Mouse (Mus musculus) neutrophil, adult 65 days (primary cell): ENCODE results near the gene Vmn2r35. TPM values are rescaled to one million over a fixed set of nuclear protein-coding genes. Genes with fewer than 3 reads are reported as not detected.

Experiments used
- total RNA-seq: library from RNA; stranded (reverse); gene quantifications from 2 replicates; pipeline ENCODE4 v1.2.4, GENCODE M21; 2023

Gene Vmn2r35
- total RNA-seq, result not detected in 2 replicates

GRCm38 (mm10) chr7:7819767-7820166, at the start of gene Vmn2r35:
Vmn2r35 (minus strand) TSS chr7:7819867.

Other genes with a start within 250 kb of the Vmn2r35 start
- gene Vmn2r34, start 130.4 kb downstream of the Vmn2r35 start, total RNA-seq, result not detected in 2 replicates
- not detected in 2 replicates for gene Vmn2r36, start 82.6 kb upstream of the Vmn2r35 start, total RNA-seq